Mouse (Mus musculus) thymus, postnatal 36 days (tissue): ENCODE data around the gene Cpsf3.
A peak's percentile ranks its signal among the peaks of the same experiment; 100 is the strongest.

Experiments
- DNase-seq, 2 experiments: peaks; one replicate each; pipeline ENCODE4 v3.0.0; 2022; ENCODE audit warnings: mixed read lengths in 2 of 2

Cpsf3 gene

DNA sequence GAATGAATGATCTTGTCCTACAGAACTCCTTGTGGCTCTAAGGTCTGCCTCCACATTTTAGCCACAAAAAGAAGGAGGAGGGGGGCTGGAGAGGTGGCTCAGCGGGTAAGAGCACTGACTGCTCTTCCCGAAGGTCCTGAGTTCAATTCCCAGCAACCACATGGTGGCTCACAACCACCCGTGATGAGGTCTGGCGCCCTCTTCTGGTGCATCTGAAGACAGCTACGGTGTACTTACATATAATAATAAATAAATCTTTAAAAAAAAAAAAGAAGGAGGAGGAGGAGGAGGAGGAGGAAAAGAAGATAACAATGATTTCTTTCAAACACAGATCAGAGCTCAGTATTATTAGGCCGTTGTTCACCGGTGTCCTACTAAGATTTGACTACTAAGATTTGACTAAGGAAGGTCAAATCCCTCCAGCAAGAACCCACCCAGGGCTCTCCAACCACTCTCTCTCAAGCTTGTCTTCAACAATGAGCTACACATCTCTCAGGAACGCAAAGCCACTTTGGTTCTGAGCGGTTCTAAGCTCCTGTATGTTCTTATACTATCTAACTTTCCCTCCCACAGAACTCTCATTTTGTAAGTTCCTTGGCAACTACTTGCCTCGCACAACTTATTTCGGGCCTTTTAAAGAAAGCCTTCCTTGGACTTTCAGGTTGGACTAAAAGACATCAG, at the start of gene Cpsf3:
TSS of gene Cpsf3 (plus strand) at position 631 of the 681 bp plus-strand sequence.
- DNase-seq, result no peak

DNA sequence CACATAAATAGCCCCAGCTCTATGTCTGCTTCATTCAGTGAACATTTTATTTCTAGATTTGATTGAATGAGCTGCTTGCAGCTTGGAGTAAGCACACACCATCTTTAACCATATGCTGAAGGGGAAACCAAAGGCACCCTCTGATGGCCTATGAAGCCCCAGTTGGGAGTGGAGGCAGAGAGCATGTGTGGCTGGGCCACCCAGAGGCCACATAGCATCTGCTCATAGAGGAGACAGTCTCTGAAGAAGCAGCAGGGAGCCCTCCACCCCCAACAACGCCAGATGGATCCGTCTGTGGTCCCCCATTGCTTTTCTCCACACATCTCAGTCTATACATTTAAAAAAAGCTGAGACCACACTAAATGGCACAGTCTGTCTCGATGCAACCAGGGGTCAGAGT, 43.2 kb upstream of the Cpsf3 start:
- DNase-seq, result no peak

DNA sequence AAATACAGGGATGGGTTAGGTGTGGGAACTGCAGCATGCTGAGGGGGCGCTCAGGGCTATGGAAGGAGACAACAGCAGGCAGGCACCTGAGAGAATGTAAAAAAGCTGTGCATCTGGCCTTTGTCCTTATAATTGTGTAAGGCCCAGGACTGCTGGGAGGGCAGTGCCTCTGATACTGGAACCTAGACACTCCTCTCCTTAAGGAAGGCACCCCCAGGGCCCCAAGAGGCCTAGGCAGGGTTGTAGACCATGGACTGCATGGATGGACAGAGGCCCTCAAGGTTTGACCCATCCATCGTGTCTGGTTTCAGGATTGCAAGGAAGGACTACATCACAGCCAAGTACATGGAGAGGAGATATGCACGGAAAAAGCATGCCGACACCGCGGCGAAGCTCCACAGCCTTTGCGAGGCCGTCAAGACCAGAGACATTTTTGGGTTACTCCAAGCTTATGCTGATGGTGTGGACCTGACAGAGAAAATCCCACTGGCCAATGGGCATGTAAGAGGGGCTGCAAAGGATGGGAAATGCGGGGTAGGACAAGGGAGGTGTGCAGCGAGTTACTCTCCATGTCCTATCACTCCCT, 40.7 kb upstream of the Cpsf3 start:
- DNase-seq, result no peak

GRCm38 (mm10) chr12:21247711-21248392, 37.3 kb upstream of the Cpsf3 start:
- DNase-seq, result no peak

DNA sequence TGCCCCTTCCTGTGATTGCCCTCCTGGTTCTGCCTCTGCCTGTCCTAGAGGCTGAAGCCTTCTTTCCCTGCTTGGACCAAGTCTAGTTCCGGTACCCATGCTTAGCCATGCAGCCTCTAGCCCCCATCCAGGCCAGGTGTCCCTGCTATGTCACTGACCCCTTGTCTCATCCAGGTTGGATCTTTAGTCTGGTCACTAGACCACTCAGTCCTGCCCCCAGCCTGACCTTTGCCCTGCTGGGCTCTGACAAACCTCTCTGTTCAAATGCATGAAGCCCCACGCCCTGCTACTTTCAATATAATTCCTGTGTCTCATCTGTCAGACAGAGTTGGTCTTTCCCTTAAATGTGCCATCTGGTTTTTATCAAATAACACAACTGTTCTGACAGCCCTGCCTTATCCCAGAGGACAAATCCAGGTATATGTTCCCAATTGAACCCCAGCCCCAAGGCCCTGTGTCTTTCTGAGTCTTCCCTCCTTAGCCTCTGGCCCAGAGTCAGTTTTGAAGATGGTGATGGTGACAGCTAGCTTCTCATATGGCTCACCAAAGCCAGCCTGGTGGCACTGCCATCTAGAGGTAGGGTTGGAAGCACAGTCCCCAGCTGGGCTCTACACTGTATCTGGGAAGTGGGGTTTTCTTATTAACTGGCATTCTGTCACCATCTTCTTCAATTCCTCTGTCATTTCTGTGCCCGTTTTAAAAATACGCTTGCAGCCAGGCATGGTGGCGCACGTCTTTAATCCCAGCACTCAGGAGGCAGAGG, 24.5 kb upstream of the Cpsf3 start:
- peak; percentile 15 to 18 for DNase-seq

- DNase-seq, result no peak
Observed at GRCm38 (mm10) chr12:21261521-21261920, 23.7 kb upstream of the Cpsf3 start.

GRCm38 (mm10) chr12:21263256-21263655, 21.9 kb upstream of the Cpsf3 start:
- no peak for DNase-seq

GRCm38 (mm10) chr12:21264241-21264640, 20.9 kb upstream of the Cpsf3 start:
- DNase-seq, result no peak

DNA sequence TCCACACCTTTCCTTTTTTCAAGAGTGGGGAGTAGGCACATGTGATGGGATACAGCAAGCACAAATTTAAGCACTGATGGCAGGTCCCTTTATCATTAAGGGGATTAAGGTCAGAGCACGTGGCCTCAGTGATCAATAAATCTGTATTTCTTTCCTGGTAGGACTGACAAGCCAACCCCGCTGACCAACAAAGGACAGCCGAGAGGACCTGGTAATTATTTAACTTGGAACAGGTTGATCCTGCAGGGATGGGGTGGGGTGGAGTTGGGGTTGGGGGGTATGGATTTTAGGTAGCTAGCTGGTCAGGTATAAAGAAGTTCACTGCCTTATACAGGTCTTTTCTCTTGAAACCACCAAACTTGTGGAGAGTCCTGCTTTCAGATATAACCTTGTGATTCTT, 20.2 kb upstream of the Cpsf3 start:
- DNase-seq, result no peak

DNA sequence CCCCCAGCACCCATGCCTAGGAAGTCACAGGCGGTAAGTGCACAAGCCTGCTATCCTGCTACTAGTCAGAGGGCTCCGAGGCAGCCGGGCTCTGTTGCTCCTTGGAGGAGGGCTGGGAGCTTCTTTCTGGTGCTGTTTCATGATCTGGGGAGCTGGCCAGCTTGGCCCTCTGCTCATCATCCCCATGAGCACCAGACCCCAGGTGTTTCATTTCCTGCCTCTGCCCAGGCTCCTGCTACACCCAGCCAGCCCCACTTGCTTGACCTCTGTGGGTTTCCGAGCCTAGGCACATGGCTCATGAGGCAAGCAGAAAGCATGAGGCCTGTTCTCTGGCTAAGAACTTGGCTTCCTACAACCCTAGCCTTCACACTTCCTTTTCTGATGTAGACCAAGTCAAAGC, 19.7 kb upstream of the Cpsf3 start:
- DNase-seq, result no peak

DNA sequence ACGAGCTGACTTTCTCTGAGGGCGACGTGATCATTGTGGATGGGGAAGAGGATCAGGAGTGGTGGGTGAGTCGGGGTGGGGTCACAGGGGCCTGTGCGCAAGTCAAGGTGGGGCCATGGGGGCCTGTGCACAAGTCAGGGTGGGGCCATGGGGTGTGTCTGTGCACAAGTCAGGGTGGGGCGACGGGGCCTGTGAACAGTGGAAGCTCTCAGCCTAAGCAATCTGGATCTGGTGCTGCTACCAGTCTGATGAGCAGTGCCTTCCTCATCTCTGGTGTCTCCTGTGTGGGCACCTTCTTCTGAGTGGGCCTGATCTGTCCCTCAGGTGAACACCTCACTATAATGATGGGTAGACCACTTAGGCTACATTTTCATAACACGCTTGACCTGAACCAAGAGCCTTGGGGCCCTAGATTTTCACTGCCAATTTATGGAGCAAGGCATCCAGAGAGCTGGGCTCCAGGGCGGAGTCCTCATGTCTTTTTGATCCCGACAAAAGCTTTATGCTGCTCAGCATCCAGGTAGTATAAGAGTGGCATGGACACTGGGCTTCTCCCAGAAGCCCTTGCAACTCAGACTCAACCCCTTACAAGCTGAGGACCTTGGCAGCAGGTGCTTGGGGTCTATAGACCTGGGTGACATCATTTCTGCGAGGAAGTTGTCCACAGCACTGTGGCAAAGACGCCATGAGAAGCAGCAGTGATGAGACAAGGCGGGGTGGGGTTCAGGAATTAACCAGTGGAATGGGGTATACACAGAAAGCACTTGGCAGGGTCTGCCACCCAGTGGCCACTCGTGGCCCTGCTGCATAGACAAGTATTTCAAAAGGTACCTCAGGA, 19.0 kb upstream of the Cpsf3 start:
- peak; percentile 27 to 42 for DNase-seq

GRCm38 (mm10) chr12:21266784-21267098, 18.4 kb upstream of the Cpsf3 start:
- DNase-seq, result no peak

DNA sequence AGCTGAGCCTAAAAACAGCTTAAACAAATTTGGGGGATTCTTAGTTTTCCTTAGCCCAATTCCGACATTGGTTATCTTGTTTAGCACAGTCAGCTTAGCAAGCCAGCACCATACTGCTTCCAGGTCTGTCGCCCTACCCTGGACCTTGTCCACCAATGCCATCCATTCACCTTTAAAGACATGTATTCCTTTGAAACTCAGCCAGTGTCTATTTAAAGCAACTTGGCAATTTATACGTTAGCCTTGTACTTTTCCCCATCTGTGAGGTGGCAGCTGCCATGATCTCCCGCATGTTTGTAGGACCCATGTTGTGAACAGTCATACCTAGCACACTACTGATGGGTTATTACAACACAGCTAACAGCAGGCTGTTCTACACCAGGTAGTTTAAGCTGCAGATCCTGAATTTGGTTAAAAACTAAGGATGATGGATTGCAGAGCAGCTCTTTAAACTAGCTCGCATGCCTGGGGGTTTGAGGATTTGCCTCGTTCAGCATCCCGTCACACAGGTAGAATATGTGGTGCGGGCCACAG, 17.0 kb upstream of the Cpsf3 start:
- DNase-seq, result no peak

GRCm38 (mm10) chr12:21274446-21274845, 10.7 kb upstream of the Cpsf3 start:
- no peak for DNase-seq

DNA sequence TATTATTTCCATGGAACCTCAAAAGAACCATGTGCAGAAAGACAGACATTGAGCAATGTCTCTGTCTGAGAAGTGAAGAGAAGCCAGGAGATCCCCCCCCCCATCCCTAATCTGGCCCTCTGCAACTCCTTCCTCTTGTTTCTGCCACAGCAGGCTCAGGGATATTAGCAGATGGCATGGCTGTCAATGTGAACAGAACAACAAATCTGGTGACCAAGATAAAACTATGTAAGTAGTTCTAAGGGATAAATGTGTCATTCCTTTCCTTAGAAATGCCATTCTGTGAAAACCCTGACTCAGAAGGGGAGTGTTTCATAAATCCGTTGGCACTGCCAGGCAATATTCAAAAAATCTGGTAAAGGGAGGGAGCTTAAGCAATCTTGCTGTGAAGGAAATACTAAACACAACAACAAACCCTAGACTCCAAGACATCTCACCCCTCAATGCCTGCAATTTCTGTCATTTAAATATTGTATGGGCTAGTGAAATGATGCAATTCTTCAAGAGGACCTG, 7.8 kb upstream of the Cpsf3 start:
- no peak for DNase-seq

GRCm38 (mm10) chr12:21285508-21286242, 484 bp downstream of the Cpsf3 start:
- no peak for DNase-seq

- peak; percentile 98 for DNase-seq
Observed at GRCm38 (mm10) chr12:21286243-21286622, 1.0 kb downstream of the Cpsf3 start, which contains the start of gene Itgb1bp1. Gene Itgb1bp1 (minus strand): TSS chr12:21286284.

DNA sequence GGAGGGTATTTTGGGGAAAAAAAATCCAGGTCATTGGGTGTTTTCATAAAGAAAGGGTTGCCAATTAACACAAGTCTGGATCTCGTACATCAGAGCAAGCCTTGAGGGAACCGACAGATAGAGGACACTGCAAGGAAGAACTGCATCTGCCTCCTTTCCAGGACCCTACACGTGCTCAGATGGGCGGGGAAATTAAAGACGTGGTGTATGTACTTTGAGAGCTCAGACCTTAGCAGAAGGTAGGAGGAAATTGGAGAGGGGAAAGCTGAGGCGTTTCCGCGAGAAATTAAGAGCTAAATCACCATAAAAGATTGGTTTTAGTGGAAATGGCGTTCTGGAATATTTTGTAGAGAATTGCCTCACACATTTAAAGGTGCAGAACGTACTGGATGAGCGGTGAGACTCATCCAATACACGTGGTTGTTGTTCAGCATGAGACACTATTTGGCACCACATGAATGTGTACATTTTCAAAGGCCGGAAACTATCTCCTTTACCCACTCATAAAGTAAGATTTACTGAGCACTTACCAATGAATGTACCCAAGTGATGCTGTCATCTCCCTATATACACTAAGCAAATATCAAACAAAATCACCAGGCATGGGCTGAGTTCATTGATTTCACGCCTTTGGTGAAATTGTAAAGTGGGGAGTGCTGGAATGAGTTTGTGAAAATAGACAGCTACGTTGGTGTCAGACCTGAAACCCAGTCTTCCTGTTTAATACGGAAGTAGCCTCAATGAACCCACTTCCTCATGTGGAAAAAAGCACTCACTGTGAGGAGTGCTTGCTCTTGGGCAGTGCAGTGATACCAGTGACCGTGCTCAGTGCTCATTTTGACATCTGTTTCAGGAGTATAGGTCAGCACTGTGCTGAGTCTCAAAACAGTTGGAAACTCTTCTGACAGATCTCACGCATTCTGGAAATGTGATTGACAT, 1.8 kb downstream of the Cpsf3 start:
- DNase-seq, result peak; percentile 12 to 22

DNA sequence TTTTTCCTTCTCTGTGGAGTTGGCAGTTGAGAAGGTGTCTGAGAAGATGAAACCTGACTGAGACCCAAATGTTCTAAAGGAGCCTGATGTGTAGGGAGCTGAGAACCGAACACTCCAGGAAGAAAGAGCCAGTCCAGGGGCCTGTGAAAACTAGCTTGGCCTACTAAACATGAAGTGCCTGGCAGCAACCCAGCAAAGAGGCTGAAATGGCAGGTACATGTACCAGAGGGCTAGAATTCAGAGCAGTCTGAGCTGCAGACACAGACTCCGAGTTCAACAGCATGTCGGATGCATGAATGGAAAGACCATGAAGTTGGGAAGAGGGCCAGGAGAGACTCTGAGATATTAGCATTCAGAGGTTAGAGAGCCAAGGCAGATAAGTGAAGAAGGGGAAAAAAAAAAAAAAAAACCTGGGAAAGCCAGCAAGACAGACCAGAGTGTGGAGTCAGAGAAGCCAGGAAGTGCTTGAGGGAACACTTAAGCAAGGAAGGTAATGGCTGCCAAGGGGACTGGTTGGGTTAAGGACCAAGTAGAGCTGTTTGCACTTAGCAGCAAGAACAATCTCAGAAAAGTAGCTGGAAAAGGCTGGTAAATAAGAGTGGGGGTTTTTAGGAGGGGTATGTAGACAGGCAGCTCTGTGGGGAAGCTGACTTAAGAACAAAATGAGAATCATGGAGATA, 3.7 kb downstream of the Cpsf3 start:
- no peak for DNase-seq

DNA sequence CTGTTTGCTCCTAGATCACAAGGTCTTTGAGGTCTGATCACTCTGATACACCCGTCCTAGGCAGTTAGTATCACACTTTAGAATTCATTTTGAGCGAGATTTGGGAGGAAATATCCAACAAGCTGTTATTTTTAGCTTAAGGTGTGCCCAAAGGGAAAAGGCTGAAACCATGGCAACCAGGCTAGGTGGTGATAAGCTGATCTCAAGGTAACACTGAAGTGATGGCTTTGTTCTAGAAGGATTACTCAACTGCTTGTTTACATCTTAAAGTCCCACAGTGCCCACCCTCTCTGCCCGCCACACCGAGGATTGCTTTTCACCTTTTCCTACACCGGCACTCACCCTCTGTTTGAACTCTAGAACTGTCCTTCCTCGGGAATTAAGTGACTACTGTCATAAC, 4.5 kb downstream of the Cpsf3 start:
- DNase-seq, result no peak
